Mouse (Mus musculus) cerebellum, adult 18-20 months (tissue): Measurements from ENCODE around the gene Mthfsd.

Source experiments
- DNase-seq, 2 experiments: peaks; one replicate each; pipeline ENCODE4 v3.0.0; 2021

The Mthfsd gene

GRCm38 (mm10) chr8:121121704-121122103 is 13.5 kb upstream of the Mthfsd start:
- DNase-seq, result no peak

GRCm38 (mm10) chr8:121120456-121121419 is 12.5 kb upstream of the Mthfsd start:
- DNase-seq, result no peak

- no peak for DNase-seq
These were observed 11.7 kb upstream of the Mthfsd start for GRCm38 (mm10) chr8:121119635-121120455.

- DNase-seq, result no peak
These were observed 10.6 kb upstream of the Mthfsd start for GRCm38 (mm10) chr8:121118634-121119420.

GRCm38 (mm10) chr8:121117906-121118305 is 9.7 kb upstream of the Mthfsd start:
- no peak for DNase-seq

GRCm38 (mm10) chr8:121117186-121117651 is 9.0 kb upstream of the Mthfsd start:
- no peak for DNase-seq

GRCm38 (mm10) chr8:121116591-121117185 is 8.5 kb upstream of the Mthfsd start:
- DNase-seq, result no peak

GRCm38 (mm10) chr8:121115948-121116347 is 7.8 kb upstream of the Mthfsd start, which contains the start of gene Foxc2:
Gene Foxc2 (plus strand): TSS chr8:121116171.
- DNase-seq, result peak; percentile 25 to 34

- no peak for DNase-seq
These were observed 6.9 kb upstream of the Mthfsd start for GRCm38 (mm10) chr8:121115136-121115535.

GRCm38 (mm10) chr8:121113261-121113660 is 5.1 kb upstream of the Mthfsd start:
- DNase-seq, result peak; percentile 97 to 99

- no peak for DNase-seq
These were observed 3.1 kb upstream of the Mthfsd start for GRCm38 (mm10) chr8:121111145-121111907.

GRCm38 (mm10) chr8:121108657-121109056 is 465 bp upstream of the Mthfsd start:
- DNase-seq, result no peak

GRCm38 (mm10) chr8:121104049-121104818 is 4.0 kb downstream of the Mthfsd start:
- peak; percentile 72 to 75 for DNase-seq

GRCm38 (mm10) chr8:121093496-121093895 is 14.7 kb downstream of the Mthfsd start:
- DNase-seq, result no peak

- peak; percentile 72 to 81 for DNase-seq
These were observed 15.6 kb downstream of the Mthfsd start for GRCm38 (mm10) chr8:121092627-121093026.

GRCm38 (mm10) chr8:121092141-121092540 is 16.1 kb downstream of the Mthfsd start:
- no peak for DNase-seq

- DNase-seq, result no peak
These were observed 17.5 kb downstream of the Mthfsd start for GRCm38 (mm10) chr8:121090716-121091115.

- no peak for DNase-seq
These were observed 18.4 kb downstream of the Mthfsd start for GRCm38 (mm10) chr8:121089631-121090380.

GRCm38 (mm10) chr8:121088871-121089630 is 19.1 kb downstream of the Mthfsd start:
- no peak for DNase-seq
